Mouse (Mus musculus): ENCODE data around the gene Iqgap2.

GRCm38 (mm10) chr13:95804113-95804512 is 87.6 kb downstream of the Iqgap2 start:
- TF ChIP-seq TAL1 (IDR thresholded peaks at IDR 0.05; ENCODE audit: low read length) = no peak
- no peak for TF ChIP-seq GATA1 (IDR thresholded peaks at IDR 0.05; ENCODE audit: low read length)
